Mouse (Mus musculus): ENCODE data around the gene Fam205a3. TPM values are rescaled to one million over a fixed set of nuclear protein-coding genes. Genes with fewer than 3 reads are reported as not detected.
"Not testable (repeated sequence)": the region's sequence is repeated elsewhere in the genome, so short reads cannot be mapped to it uniquely, and the experiment has no call there.

The Fam205a3 gene
- 1 to 10 TPM in 1 of 4 experiments, not detected in 3; 2.3 TPM for total RNA-seq (2022)

DNA sequence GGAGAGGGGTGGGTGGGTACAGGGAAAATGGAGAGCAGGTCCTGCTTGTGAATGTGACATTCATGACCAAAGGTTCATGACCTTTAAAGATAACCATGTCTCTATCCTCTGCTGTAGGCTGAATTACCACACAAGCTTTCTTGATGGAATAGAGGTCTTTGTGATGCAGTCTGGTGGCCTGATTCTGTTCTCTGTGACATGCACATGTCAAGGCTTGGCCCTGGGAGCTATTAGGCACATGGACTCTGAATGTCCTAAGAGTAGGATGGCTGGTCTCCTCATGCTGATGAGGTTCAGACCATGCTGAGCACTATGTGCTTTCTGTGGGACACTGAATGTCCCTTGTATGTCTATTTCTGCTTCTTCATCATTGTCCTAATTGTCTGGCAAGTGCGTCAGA, at the start of gene Fam205a3:
TSS of gene Fam205a3 (plus strand) at position 301 of the 400 bp plus-strand sequence.
- DNase-seq (ENCODE audit: low spot score in 2 of 2), result not testable (repeated sequence)

DNA sequence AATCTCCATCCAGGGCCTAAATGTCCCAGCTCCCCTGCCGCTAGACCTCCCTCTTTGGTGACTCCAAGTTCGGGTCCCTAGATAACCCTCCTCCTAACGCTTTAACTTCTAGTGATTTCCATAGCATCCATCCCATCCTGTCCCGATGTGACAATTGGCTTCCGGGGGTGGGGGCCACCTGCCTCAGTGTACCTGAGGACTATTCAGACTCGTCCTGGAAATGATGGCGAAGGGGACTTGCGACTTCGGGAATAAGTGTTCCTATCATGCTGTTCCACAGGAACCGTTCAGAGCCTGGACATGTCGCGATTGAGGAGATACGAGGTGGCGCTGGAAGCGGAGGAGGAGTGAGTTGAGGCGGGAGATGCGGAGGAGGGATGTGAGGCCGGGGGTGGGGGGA, 24.2 kb upstream of the Fam205a3 start, which contains the start of gene Gm21953:
TSS of gene Gm21953 (plus strand) at position 301 of the 400 bp plus-strand sequence.
- DNase-seq (ENCODE audit: low spot score in 2 of 2), result not testable (repeated sequence)

Other genes with a start within 250 kb of the Fam205a3 start
- gene Gm3893, start 227.1 kb upstream of the Fam205a3 start, total RNA-seq (2022), result not detected
- 10 to 100 TPM; 28.7 to 46.7 (median 35.2) TPM for gene Gm13304, start 203.5 kb upstream of the Fam205a3 start, total RNA-seq (2022)
- 10 to 100 TPM; 27.4 to 45.7 (median 33.5) TPM for gene Gm13306, start 164.9 kb upstream of the Fam205a3 start, total RNA-seq (2022)
- 1 to 10 TPM in 3 of 4 experiments, under 1 TPM in 1; 0.22 to 2.0 (median 1.3) TPM for gene Gm13305, start 149.7 kb upstream of the Fam205a3 start, total RNA-seq (2022)
- gene Gm10600, start 77.7 kb upstream of the Fam205a3 start, total RNA-seq (2022), result 10 to 100 TPM in 2 of 4 experiments, 1 to 10 TPM in 2; 8.7 to 13.3 (median 10.5) TPM
- gene Ccl21b, start 62.6 kb upstream of the Fam205a3 start, total RNA-seq (2022), result not detected
- not detected for gene Gm21953, start 24.1 kb upstream of the Fam205a3 start, total RNA-seq (2022)
- gene Gm21586, start 121.0 kb downstream of the Fam205a3 start, total RNA-seq (2022), result not detected
- gene Gm2163, start 148.4 kb downstream of the Fam205a3 start, total RNA-seq (2022), result 1 to 10 TPM; 4.9 to 8.7 (median 6.8) TPM
- 1 to 10 TPM in 1 of 4 experiments, not detected in 3; 2.3 TPM for gene Fam205a2, start 209.8 kb downstream of the Fam205a3 start, total RNA-seq (2022)

All from left cerebral cortex, adult 8-10 months (tissue).